Mouse (Mus musculus) layer of hippocampus, postnatal 14 days (tissue): ENCODE results near the gene Ttc19. TPM values are rescaled to one million over a fixed set of nuclear protein-coding genes. Genes with fewer than 3 reads are reported as not detected.
"Not testable (repeated sequence)": the region's sequence is repeated elsewhere in the genome, so short reads cannot be mapped to it uniquely, and the experiment has no call there.

Source experiments
- DNase-seq, 2 experiments: peaks; one replicate each; pipeline ENCODE4 v3.0.0; 2021 to 2022; ENCODE audit warnings: low spot score in 2 of 2, mixed read lengths in 1 of 2
- total RNA-seq, 2 experiments: library from RNA; stranded (reverse); gene quantifications; 2 replicates each; pipeline ENCODE4 v1.2.3; 2021

Ttc19 gene
- total RNA-seq, 2 experiments from 2014 or later, result 81.3 to 92.1 TPM

GRCm38 (mm10) chr11:62281601-62281997 is 326 bp downstream of the Ttc19 start:
- peak in 1 of 2 experiments; percentile 31 for DNase-seq

GRCm38 (mm10) chr11:62284020-62284419 is 2.7 kb downstream of the Ttc19 start:
- DNase-seq, result not testable (repeated sequence)

- no peak for DNase-seq
Measured at GRCm38 (mm10) chr11:62285020-62285419, 3.7 kb downstream of the Ttc19 start.

GRCm38 (mm10) chr11:62287700-62288099 is 6.4 kb downstream of the Ttc19 start:
- DNase-seq, result no peak

- no peak for DNase-seq
Measured at GRCm38 (mm10) chr11:62294121-62294520, 12.8 kb downstream of the Ttc19 start.

- no peak for DNase-seq
Measured at GRCm38 (mm10) chr11:62298883-62299282, 17.6 kb downstream of the Ttc19 start.

GRCm38 (mm10) chr11:62305866-62306265 is 24.6 kb downstream of the Ttc19 start:
- DNase-seq, result no peak

- DNase-seq, result no peak
Measured at GRCm38 (mm10) chr11:62309296-62309695, 28.0 kb downstream of the Ttc19 start.

GRCm38 (mm10) chr11:62314984-62315383 is 33.7 kb downstream of the Ttc19 start:
- no peak for DNase-seq

- DNase-seq, result peak; percentile 63 to 81
Measured at GRCm38 (mm10) chr11:62317746-62318145, 36.5 kb downstream of the Ttc19 start.

GRCm38 (mm10) chr11:62320097-62320496 is 38.8 kb downstream of the Ttc19 start:
- DNase-seq, result no peak

- DNase-seq, result no peak
Measured at GRCm38 (mm10) chr11:62323659-62324058, 42.4 kb downstream of the Ttc19 start.

- DNase-seq, result peak in 1 of 2 experiments; percentile 43
Measured at GRCm38 (mm10) chr11:62331141-62331540, 49.9 kb downstream of the Ttc19 start.

GRCm38 (mm10) chr11:62332228-62332627 is 51.0 kb downstream of the Ttc19 start:
- DNase-seq, result no peak

- no peak for DNase-seq
Measured at GRCm38 (mm10) chr11:62343002-62343401, 61.7 kb downstream of the Ttc19 start.

- no peak for DNase-seq
Measured at GRCm38 (mm10) chr11:62351948-62352347, 70.7 kb downstream of the Ttc19 start.

GRCm38 (mm10) chr11:62355216-62355615 is 73.9 kb downstream of the Ttc19 start:
- no peak for DNase-seq

GRCm38 (mm10) chr11:62366879-62367278 is 85.6 kb downstream of the Ttc19 start:
- DNase-seq, result no peak

- no peak for DNase-seq
Measured at GRCm38 (mm10) chr11:62369924-62370323, 88.7 kb downstream of the Ttc19 start.

- no peak for DNase-seq
Measured at GRCm38 (mm10) chr11:62371776-62372175, 90.5 kb downstream of the Ttc19 start.

GRCm38 (mm10) chr11:62377202-62377851 is 96.1 kb downstream of the Ttc19 start:
- not testable (repeated sequence) for DNase-seq
